Mouse (Mus musculus): ENCODE measurements around the gene Lbh.

DNA sequence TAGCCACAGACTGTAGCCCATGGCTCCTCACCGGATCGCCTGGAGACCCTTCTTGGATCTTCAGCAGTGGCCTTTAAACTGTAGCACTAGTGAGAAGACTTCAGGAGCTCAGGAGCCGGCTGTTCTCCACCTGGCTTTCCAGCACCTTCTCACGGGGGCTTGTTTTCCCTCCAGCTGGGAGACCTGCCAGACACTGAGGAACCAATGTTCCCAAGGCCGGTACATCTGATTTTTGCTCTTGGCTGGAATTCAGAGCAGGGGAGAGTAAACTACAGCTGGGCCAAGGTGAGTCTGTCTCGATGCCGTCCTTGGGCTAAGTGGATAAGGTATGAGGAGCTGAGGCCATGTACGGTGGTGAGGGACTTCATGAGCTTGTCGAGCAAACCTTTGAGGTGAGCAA is 39.1 kb upstream of the Lbh start:
- TF ChIP-seq POLR2A (IDR thresholded peaks at IDR 0.05; ENCODE audit: control insufficient read depth, extremely low read depth, insufficient read depth, low read length, poor library complexity): no peak
- no peak for TF ChIP-seq CTCF (IDR thresholded peaks at IDR 0.05; ENCODE audit: borderline replicate concordance, control insufficient read depth, extremely low read depth, insufficient read depth, low read length, poor library complexity)
